Mouse (Mus musculus) embryo, embryonic 9.5 days (tissue): ENCODE data around the gene Esp31.

Experiments
- DNase-seq: peaks from one replicate; pipeline ENCODE4 v3.0.0-alpha.2; 2017; ENCODE audit errors: extremely low spot score

Gene Esp31

GRCm38 (mm10) chr17:38639147-38639546 lies at the start of gene Esp31:
Esp31 (plus strand) TSS chr17:38639447.
- DNase-seq, result no peak
